ENCODE assay signal across 10 mouse cellular contexts in the genomic region with DNA sequence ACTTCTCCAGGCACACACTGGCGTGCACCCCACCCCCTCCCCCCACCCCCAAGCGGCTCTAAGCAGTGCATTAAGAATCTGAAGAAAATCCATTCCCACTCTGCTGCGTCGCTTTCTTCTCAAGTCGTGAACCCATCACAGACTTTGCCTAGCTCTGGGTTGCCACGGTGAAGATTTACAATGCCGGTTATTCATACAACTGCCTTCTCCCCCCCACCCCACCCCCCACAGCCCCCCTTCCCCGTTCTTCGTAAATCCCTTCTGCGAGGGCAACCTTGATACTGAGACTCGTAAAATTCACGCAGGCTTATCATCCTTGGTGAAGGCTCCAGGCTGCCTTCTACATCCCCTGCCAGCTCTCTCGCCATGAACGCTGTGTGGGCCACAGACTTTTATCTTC.
DNase-seq lines count a peak whose midpoint lies in the region; ATAC-seq lines count a peak whose summit lies in the region.
"Had no signal": no experiment of that assay in that cellular context is flagged by ENCODE, and none has a peak within 500 bp of the region (broad histone marks: within the 10 kb centered on the region; RNA-seq: fewer than 3 reads in every experiment).

No protein-coding gene starts in this region.

- no peaks in the 10 kb centered on the region for H3K36me3 ChIP-seq in heart, embryonic 11.5 days (ENCODE audit: control insufficient read depth, insufficient read depth, low read length)
- no peaks in the 10 kb centered on the region for H3K36me3 ChIP-seq in hindbrain, embryonic 15.5 days
- H3K36me3 ChIP-seq in midbrain, embryonic 16.5 days (ENCODE audit: control insufficient read depth, insufficient read depth, low read length) = no peaks in the 10 kb centered on the region

- 0 out of 2 replicates have a peak overlapping the region, but pooled peaks have one; percentile 16 for H3K9ac ChIP-seq in heart, embryonic 11.5 days (ENCODE audit: low read depth, low read length)
- H3K9ac ChIP-seq in hindbrain, embryonic 15.5 days = 0 out of 2 replicates have a peak overlapping the region, but pooled peaks have one; percentile 13
- 0 out of 2 replicates have a peak overlapping the region, but pooled peaks have one; percentile 45 for H3K9ac ChIP-seq in midbrain, embryonic 16.5 days (ENCODE audit: low read depth, low read length)

- peak overlapping the region; percentile 45 for H3K4me2 ChIP-seq in heart, embryonic 11.5 days
- H3K4me2 ChIP-seq in hindbrain, embryonic 15.5 days = peak overlapping the region; percentile 50
- peak overlapping the region; percentile 43 for H3K4me2 ChIP-seq in midbrain, embryonic 16.5 days (ENCODE audit: low read length)

- H3K9me3 ChIP-seq in heart, embryonic 11.5 days (replicated peaks; ENCODE audit: control insufficient read depth, low read length) = no peaks in the 10 kb centered on the region
- H3K9me3 ChIP-seq in hindbrain, embryonic 15.5 days = no peaks in the 10 kb centered on the region
- H3K9me3 ChIP-seq in midbrain, embryonic 16.5 days (replicated peaks; ENCODE audit: control insufficient read depth, low read length, poor library complexity, severe bottlenecking) = no peaks in the 10 kb centered on the region

- no peak overlapping the region; the same call in 1 of the 2 replicates for H3K27ac ChIP-seq in heart, embryonic 11.5 days (ENCODE audit: low read depth, low read length)
- peak overlapping the region; percentile 70 for H3K27ac ChIP-seq in hindbrain, embryonic 15.5 days (replicated peaks)
- H3K27ac ChIP-seq in midbrain, embryonic 16.5 days (ENCODE audit: low read length) = peak overlapping the region; percentile 59

- H3K27me3 ChIP-seq in heart, embryonic 11.5 days (ENCODE audit: control insufficient read depth, insufficient read depth, low read length) = no peaks in the 10 kb centered on the region
- H3K27me3 ChIP-seq in hindbrain, embryonic 15.5 days = no peaks in the 10 kb centered on the region
- H3K27me3 ChIP-seq in midbrain, embryonic 16.5 days (ENCODE audit: control insufficient read depth, insufficient read depth, low read depth, low read length) = no peaks in the 10 kb centered on the region

- H3K4me3 ChIP-seq in heart, embryonic 11.5 days (ENCODE audit: low read depth, low read length) = peak overlapping the region; percentile 8; the same call in 1 of the 2 replicates
- H3K4me3 ChIP-seq in hindbrain, embryonic 15.5 days = 0 out of 2 replicates have a peak overlapping the region, but pooled peaks have one; percentile 16
- H3K4me3 ChIP-seq in midbrain, embryonic 16.5 days (ENCODE audit: low read depth, low read length) = peak overlapping the region; percentile 16

- 15% methylated on average over 14 of the region's 14 CpGs for WGBS in heart, embryonic 11.5 days (ENCODE audit: insufficient replicate concordance)
- WGBS in hindbrain, embryonic 15.5 days = 4% methylated on average over 14 of the region's 14 CpGs
- 2% methylated on average over 14 of the region's 14 CpGs for WGBS in midbrain, embryonic 16.5 days

- DNase-seq in heart, postnatal 4 days = no peak
- peak; percentile 38 for DNase-seq in embryo, embryonic 9.5 days (ENCODE audit: extremely low spot score)
- DNase-seq in layer of hippocampus, adult 9-11 months = no peak
- no peak for DNase-seq in layer of hippocampus, adult 11-12 months (ENCODE audit: low spot score)
- no peak for DNase-seq in cerebellum, postnatal 25 days
- DNase-seq: cerebellum, postnatal 36 days; left cerebral cortex, postnatal 4 days had no signal

- ATAC-seq in heart, embryonic 11.5 days (replicated peaks; ENCODE audit: insufficient number of reproducible peaks, low FRiP score, low TSS enrichment) = no peak
- ATAC-seq in hindbrain, embryonic 15.5 days (ENCODE audit: low FRiP score, low read depth) = peak; percentile 79
- ATAC-seq in midbrain, embryonic 16.5 days = peak; percentile 86

- H3K4me1 ChIP-seq in heart, embryonic 11.5 days (ENCODE audit: control insufficient read depth, insufficient read depth, low read length) = 0 out of 2 replicates have a peak, but pooled peaks cover 2% of the 10 kb centered on the region
- H3K4me1 ChIP-seq in hindbrain, embryonic 15.5 days (replicated peaks) = peaks cover 27% of the 10 kb centered on the region
- peaks cover 16% of the 10 kb centered on the region for H3K4me1 ChIP-seq in midbrain, embryonic 16.5 days (ENCODE audit: control insufficient read depth, insufficient read depth, low read length)
